Mouse (Mus musculus): ENCODE measurements around the gene Smim6. TPM values are rescaled to one million over a fixed set of nuclear protein-coding genes. Genes with fewer than 3 reads are reported as not detected.

The Smim6 gene
- total and polyA plus RNA-seq, 3 experiments = 1.2 to 3.8 TPM; not detected in 1

GRCm38 (mm10) chr11:115911632-115912376 lies at the start of gene Smim6 (continued):
- TF ChIP-seq TAL1 (IDR thresholded peaks at IDR 0.05; ENCODE audit: low read length) = peak; percentile 73
- TF ChIP-seq SMC3 (IDR thresholded peaks at IDR 0.05; ENCODE audit: low read depth, low read length) = no peak
- TF ChIP-seq ZNF384 (IDR thresholded peaks at IDR 0.05; ENCODE audit: low read depth, low read length) = no peak
- TF ChIP-seq MYC (IDR thresholded peaks at IDR 0.05; ENCODE audit: low read depth, low read length) = peak; percentile 90

GRCm38 (mm10) chr11:115863895-115864294 lies 47.9 kb upstream of the Smim6 start:
- no peaks in the 10 kb centered on the region for H3K9me3 ChIP-seq (replicated peaks; ENCODE audit: insufficient read depth, low read length)
- no peaks in the 10 kb centered on the region for H3K79me2 ChIP-seq (ENCODE audit: control insufficient read depth, insufficient read depth, low read length, poor library complexity)
- peak; percentile 32 for DNase-seq (ENCODE audit: low read depth, low spot score)
- H3K4me1 ChIP-seq (ENCODE audit: control insufficient read depth in 1 of 2, insufficient read depth in 2 of 2, low read length in 2 of 2) = no peaks in the 10 kb centered on the region
- no peak overlapping the region for H3K9ac ChIP-seq (ENCODE audit: control insufficient read depth, low read depth, low read length, poor library complexity, severe bottlenecking)
- no peak overlapping the region for H3K27ac ChIP-seq (ENCODE audit: control insufficient read depth, low read depth, low read length)
- TF ChIP-seq SMC3 (IDR thresholded peaks at IDR 0.05; ENCODE audit: low read depth, low read length) (peak; percentile 56), RCOR1 (IDR thresholded peaks at IDR 0.05; ENCODE audit: low read depth, low read length) (no peak), SIN3A (IDR thresholded peaks at IDR 0.05; ENCODE audit: low read length) (no peak), ZNF384 (IDR thresholded peaks at IDR 0.05; ENCODE audit: low read depth, low read length) (peak; percentile 65), NELFE (IDR thresholded peaks at IDR 0.05; ENCODE audit: low read depth, low read length) (no peak), ZC3H11A (IDR thresholded peaks at IDR 0.05; ENCODE audit: low read depth, low read length) (peak; percentile 34; the same call in 1 of the 2 replicates), RAD21 (IDR thresholded peaks at IDR 0.05; ENCODE audit: low read depth, low read length) (peak; percentile 33), ELF1 (IDR thresholded peaks at IDR 0.05; ENCODE audit: low read depth, low read length) (no peak), CTCF (IDR thresholded peaks at IDR 0.05 in 2 of 3, conservative IDR thresholded peaks at IDR 0.05 in 1 of 3; ENCODE audit: control insufficient read depth in 1 of 3, insufficient read depth in 1 of 3, low read depth in 2 of 3, low read length in 3 of 3, poor library complexity in 1 of 3, severe bottlenecking in 1 of 3) (peak; percentile 16 to 49 (median 19); a peak in 4 of 6 replicates)
- H3K4me3 ChIP-seq (ENCODE audit: control insufficient read depth in 1 of 2, insufficient read depth in 1 of 2, low read depth in 2 of 2, low read length in 2 of 2) = no peak overlapping the region
- H3K36me3 ChIP-seq (ENCODE audit: control insufficient read depth in 1 of 2, insufficient read depth in 2 of 2, low read length in 2 of 2) = no peaks in the 10 kb centered on the region
- H3K27me3 ChIP-seq (ENCODE audit: control insufficient read depth in 1 of 2, insufficient read depth in 2 of 2, low read length in 2 of 2) = peaks cover 0 to 3% of the 10 kb centered on the region in 2 experiments; a peak in 1 of 4 replicates

- Histone ChIP-seq H3K4me3 (ENCODE audit: control insufficient read depth in 1 of 2, insufficient read depth in 1 of 2, low read depth in 2 of 2, low read length in 2 of 2) (no peak overlapping the region), H3K9me3 (replicated peaks; ENCODE audit: insufficient read depth, low read length) (no peaks in the 10 kb centered on the region), H3K27ac (ENCODE audit: control insufficient read depth, low read depth, low read length) (no peak overlapping the region), H3K9ac (ENCODE audit: control insufficient read depth, low read depth, low read length, poor library complexity, severe bottlenecking) (no peak overlapping the region), H3K36me3 (ENCODE audit: control insufficient read depth in 1 of 2, insufficient read depth in 2 of 2, low read length in 2 of 2) (no peaks in the 10 kb centered on the region), H3K79me2 (ENCODE audit: control insufficient read depth, insufficient read depth, low read length, poor library complexity) (no peaks in the 10 kb centered on the region), H3K4me1 (ENCODE audit: control insufficient read depth in 1 of 2, insufficient read depth in 2 of 2, low read length in 2 of 2) (peaks cover 0 to 10% of the 10 kb centered on the region in 2 experiments; a peak in 2 of 4 replicates), H3K27me3 (ENCODE audit: control insufficient read depth in 1 of 2, insufficient read depth in 2 of 2, low read length in 2 of 2) (peaks cover 0 to 3% of the 10 kb centered on the region in 2 experiments; a peak in 1 of 4 replicates)
- TF ChIP-seq MYC (IDR thresholded peaks at IDR 0.05; ENCODE audit: low read depth, low read length) (no peak), POLR2AphosphoS2 (IDR thresholded peaks at IDR 0.05; ENCODE audit: low read length) (no peak), ZNF384 (IDR thresholded peaks at IDR 0.05; ENCODE audit: low read depth, low read length) (peak; percentile 49), RCOR1 (IDR thresholded peaks at IDR 0.05; ENCODE audit: low read depth, low read length) (no peak)
- DNase-seq (ENCODE audit: low read depth, low spot score) = peak; percentile 73
Measured at GRCm38 (mm10) chr11:115869393-115869792, 42.4 kb upstream of the Smim6 start.

All from MEL (cell line).